Mouse (Mus musculus) ZHBTc4 (cell line): ENCODE measurements at regions not wholly inside any gene's neighbourhood (a gene's known extent, or its start where the extent isn't known, plus 50 kb on each side); places are given as distances from the start of the nearest gene placed in this dataset.

Experiments
- DNase-seq: peaks from one replicate; pipeline ENCODE4 v3.0.0-alpha.2; 2011; ENCODE audit warnings: low read depth, low spot score

GRCm38 (mm10) chr13:14789827-14790226 is 159.9 kb downstream of the AW209491 start:
- no peak for DNase-seq

GRCm38 (mm10) chr13:14800246-14800645 is 170.3 kb downstream of the AW209491 start:
- DNase-seq = peak; percentile 3

DNA sequence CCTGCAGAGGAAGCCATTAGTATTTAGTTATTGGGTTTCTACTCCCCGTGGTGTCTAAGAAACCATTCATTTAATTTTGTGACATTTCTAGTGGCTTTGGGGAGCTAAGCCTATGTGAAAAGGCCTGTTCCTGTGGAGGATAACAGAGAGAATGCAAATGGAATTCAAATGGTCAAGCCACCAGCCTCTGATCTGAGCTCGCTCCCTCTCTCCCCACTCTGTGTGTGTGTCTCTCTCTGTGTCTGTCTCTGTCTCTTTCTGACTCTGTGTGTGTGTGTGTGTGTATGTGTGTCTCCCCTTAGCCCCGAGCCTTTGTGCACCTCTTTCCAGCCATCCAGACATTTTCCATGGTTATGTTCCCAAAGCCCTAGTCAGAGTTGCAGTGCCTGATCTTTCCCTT is 171.1 kb downstream of the AW209491 start:
- DNase-seq = no peak

DNA sequence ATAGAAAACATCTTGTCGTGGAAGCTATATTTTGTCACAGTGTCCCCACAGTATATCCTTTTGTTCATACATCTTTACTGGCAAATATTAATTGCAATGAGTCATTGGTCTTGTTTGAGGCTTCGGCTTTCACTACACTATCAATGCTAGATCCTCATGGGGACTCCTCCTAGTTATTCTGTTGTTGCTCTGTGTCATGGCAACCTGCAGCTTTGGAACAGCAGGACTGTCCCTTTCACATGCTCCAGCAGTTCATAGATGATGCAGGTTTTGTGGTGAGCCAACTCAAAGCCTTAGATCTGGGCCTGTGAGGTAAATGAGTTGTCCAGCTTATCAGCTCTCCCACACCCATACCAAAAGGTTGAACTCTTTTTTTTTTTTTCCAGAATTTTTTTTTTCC is 172.4 kb downstream of the AW209491 start:
- DNase-seq = no peak

- DNase-seq = no peak
Measured at GRCm38 (mm10) chr13:14835362-14835761, 205.4 kb downstream of the AW209491 start.
